Mouse (Mus musculus): ENCODE results near the gene Wwox. TPM values are rescaled to one million over a fixed set of nuclear protein-coding genes. Genes with fewer than 3 reads are reported as not detected.
A peak's percentile ranks its signal among the peaks of the same experiment; 100 is the strongest.

Wwox gene
- polyA plus RNA-seq, 1 experiment from 2014 or later = 16.3 TPM

DNA sequence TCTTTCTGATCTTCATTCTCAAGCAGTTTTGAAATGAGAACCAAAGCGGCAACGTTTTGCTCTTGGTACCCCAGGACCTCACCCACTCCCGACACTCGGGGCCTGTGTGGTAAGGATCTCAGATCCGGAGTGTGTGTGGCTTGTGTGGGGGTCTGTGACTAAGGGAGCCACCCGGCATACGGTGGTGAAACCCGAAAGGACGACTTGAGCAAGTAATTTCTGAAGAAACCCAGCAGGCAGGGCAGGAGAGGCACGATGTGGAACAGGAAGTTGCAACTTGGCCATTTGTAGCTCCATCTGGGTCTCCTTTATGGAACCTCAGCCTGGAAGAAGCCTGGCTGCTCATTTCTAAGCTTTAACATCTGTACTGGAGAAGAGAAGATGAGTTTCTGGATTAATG is 697.4 kb downstream of the Wwox start:
- H3K4me1 ChIP-seq (replicated peaks; ENCODE audit: insufficient read depth, low read length) = no peaks in the 10 kb centered on the region
- 89% methylated on average over 10 of the region's 10 CpGs for WGBS

DNA sequence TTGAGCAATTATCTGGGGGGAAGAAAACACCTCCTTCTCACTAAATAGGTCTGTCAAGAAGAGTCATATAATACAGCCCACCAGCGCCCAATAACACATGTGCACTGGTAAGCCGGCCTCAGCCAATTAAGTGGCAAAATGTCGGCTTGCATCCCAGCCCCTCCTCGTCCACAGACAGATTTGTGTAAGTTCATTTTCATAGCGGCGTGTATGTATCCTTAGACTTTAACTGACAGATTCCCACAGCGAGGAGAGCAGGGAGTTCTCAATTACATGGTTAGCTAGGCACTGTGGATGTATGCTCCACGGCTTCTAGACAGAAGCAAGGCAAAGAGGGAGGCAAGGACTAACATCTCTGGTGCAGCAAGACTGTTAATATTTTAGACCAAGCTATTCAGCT is 702.2 kb downstream of the Wwox start:
- TF ChIP-seq CTCF (IDR thresholded peaks at IDR 0.05; ENCODE audit: low read depth) = no peak
- Histone ChIP-seq H3K9me3 (replicated peaks; ENCODE audit: low read length) (no peaks in the 10 kb centered on the region; the same call in 1 of the 2 replicates), H3K27ac (no peak overlapping the region), H3K4me1 (replicated peaks; ENCODE audit: insufficient read depth, low read length) (0 out of 2 replicates have a peak, but pooled peaks cover 4% of the 10 kb centered on the region), H3K36me3 (ENCODE audit: insufficient read depth, low read length) (no peaks in the 10 kb centered on the region), H3K4me3 (replicated peaks; ENCODE audit: low read depth, low read length) (no peak overlapping the region), H3K27me3 (ENCODE audit: insufficient read depth, low read length) (no peaks in the 10 kb centered on the region), H3K4me2 (ENCODE audit: low read length) (no peak overlapping the region), H3K9ac (ENCODE audit: low read depth, low read length) (no peak overlapping the region)
- 46% methylated on average over 8 of the region's 8 CpGs for WGBS
- ATAC-seq (replicated peaks; ENCODE audit: low FRiP score, low read depth) (no peak), DNase-seq (ENCODE audit: low spot score) (peak; percentile 44)

More for the DNA sequence above, 697.4 kb downstream of the Wwox start:
- no peak overlapping the region for H3K9ac ChIP-seq (ENCODE audit: low read depth, low read length)
- H3K36me3 ChIP-seq (ENCODE audit: insufficient read depth, low read length) = no peaks in the 10 kb centered on the region
- no peaks in the 10 kb centered on the region for H3K27me3 ChIP-seq (ENCODE audit: insufficient read depth, low read length)
- no peak for TF ChIP-seq CTCF (IDR thresholded peaks at IDR 0.05; ENCODE audit: low read depth)
- H3K27ac ChIP-seq = no peak overlapping the region
- no peak overlapping the region for H3K4me2 ChIP-seq (ENCODE audit: low read length)
- no peak overlapping the region for H3K4me3 ChIP-seq (replicated peaks; ENCODE audit: low read depth, low read length)
- ATAC-seq (replicated peaks; ENCODE audit: low FRiP score, low read depth) = no peak
- no peak for DNase-seq (ENCODE audit: low spot score)
- H3K9me3 ChIP-seq (replicated peaks; ENCODE audit: low read length) = no peaks in the 10 kb centered on the region; the same call in 1 of the 2 replicates

GRCm38 (mm10) chr8:115143530-115144320 is 704.3 kb downstream of the Wwox start:
- Histone ChIP-seq H3K4me1 (replicated peaks; ENCODE audit: insufficient read depth, low read length) (0 out of 2 replicates have a peak, but pooled peaks cover 4% of the 10 kb centered on the region), H3K4me2 (ENCODE audit: low read length) (no peak overlapping the region), H3K27ac (no peak overlapping the region), H3K27me3 (ENCODE audit: insufficient read depth, low read length) (no peaks in the 10 kb centered on the region), H3K36me3 (ENCODE audit: insufficient read depth, low read length) (no peaks in the 10 kb centered on the region), H3K4me3 (replicated peaks; ENCODE audit: low read depth, low read length) (no peak overlapping the region), H3K9me3 (replicated peaks; ENCODE audit: low read length) (no peaks in the 10 kb centered on the region), H3K9ac (ENCODE audit: low read depth, low read length) (no peak overlapping the region)
- TF ChIP-seq CTCF (IDR thresholded peaks at IDR 0.05; ENCODE audit: low read depth) = no peak
- peak; percentile 69 for ATAC-seq (replicated peaks; ENCODE audit: low FRiP score, low read depth)
- whole genome bisulfite sequencing = 27% methylated on average over 9 of the region's 9 CpGs
- DNase-seq (ENCODE audit: low spot score) = peak; percentile 71

DNA sequence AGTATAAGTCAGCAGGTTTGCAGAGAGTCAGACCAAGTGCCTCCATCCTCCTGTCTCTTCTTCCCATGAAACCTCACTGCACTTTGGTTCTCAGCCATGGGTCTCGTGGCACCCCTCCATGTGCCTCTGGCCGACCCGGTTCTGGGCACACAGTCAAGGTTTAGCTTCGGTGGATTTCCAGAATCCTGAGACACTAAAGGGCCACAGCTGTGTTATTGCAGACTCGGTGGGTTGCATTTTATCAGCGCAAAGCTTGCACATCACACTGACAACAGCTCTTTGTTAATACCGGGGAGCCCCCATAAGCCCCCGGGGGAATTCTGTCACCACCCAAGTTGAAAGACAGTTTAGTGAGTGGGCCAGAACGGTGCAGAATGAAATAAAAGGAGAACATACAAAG is 707.6 kb downstream of the Wwox start:
- Histone ChIP-seq H3K4me1 (replicated peaks; ENCODE audit: insufficient read depth, low read length) (0 out of 2 replicates have a peak, but pooled peaks cover 4% of the 10 kb centered on the region), H3K9me3 (replicated peaks; ENCODE audit: low read length) (no peaks in the 10 kb centered on the region), H3K4me3 (replicated peaks; ENCODE audit: low read depth, low read length) (no peak overlapping the region), H3K27ac (no peak overlapping the region), H3K27me3 (ENCODE audit: insufficient read depth, low read length) (no peaks in the 10 kb centered on the region), H3K4me2 (ENCODE audit: low read length) (no peak overlapping the region), H3K36me3 (ENCODE audit: insufficient read depth, low read length) (no peaks in the 10 kb centered on the region), H3K9ac (ENCODE audit: low read depth, low read length) (no peak overlapping the region)
- 72% methylated on average over 9 of the region's 9 CpGs for WGBS
- no peak for DNase-seq (ENCODE audit: low spot score)
- ATAC-seq (replicated peaks; ENCODE audit: low FRiP score, low read depth) = no peak
- no peak for TF ChIP-seq CTCF (IDR thresholded peaks at IDR 0.05; ENCODE audit: low read depth)

- Histone ChIP-seq H3K9ac (ENCODE audit: low read depth, low read length) (no peak overlapping the region), H3K4me1 (replicated peaks; ENCODE audit: insufficient read depth, low read length) (0 out of 2 replicates have a peak, but pooled peaks cover 2% of the 10 kb centered on the region), H3K36me3 (ENCODE audit: insufficient read depth, low read length) (no peaks in the 10 kb centered on the region), H3K4me2 (ENCODE audit: low read length) (no peak overlapping the region), H3K27me3 (ENCODE audit: insufficient read depth, low read length) (no peaks in the 10 kb centered on the region), H3K27ac (no peak overlapping the region), H3K4me3 (replicated peaks; ENCODE audit: low read depth, low read length) (no peak overlapping the region), H3K9me3 (replicated peaks; ENCODE audit: low read length) (no peaks in the 10 kb centered on the region)
- 51% methylated on average over 24 of the region's 24 CpGs for WGBS
- no peak for TF ChIP-seq CTCF (IDR thresholded peaks at IDR 0.05; ENCODE audit: low read depth)
- no peak for DNase-seq (ENCODE audit: low spot score)
- ATAC-seq (replicated peaks; ENCODE audit: low FRiP score, low read depth) = no peak
Observed at GRCm38 (mm10) chr8:115150446-115151109, 711.1 kb downstream of the Wwox start.

DNA sequence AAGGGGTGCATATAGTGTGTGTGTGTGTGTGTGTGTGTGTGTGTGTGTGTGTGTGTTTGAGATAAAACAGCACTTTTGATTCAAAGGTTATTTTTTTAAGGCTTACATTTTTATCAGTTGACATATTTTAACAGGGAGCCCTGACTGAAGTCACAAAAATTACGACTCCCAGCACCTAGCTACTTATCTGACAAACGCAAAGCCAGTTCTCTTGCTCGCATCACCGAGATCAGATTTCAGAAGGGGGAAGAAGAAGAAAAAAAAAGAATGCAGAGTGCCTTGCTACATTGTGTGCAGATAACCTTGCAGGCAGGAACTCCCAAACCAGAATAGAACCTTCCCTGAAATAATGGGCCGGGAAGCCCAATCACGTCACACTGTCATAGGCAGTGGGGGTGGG is 712.0 kb downstream of the Wwox start:
- Histone ChIP-seq H3K4me1 (replicated peaks; ENCODE audit: insufficient read depth, low read length) (0 out of 2 replicates have a peak, but pooled peaks cover 2% of the 10 kb centered on the region), H3K9me3 (replicated peaks; ENCODE audit: low read length) (no peaks in the 10 kb centered on the region), H3K27me3 (ENCODE audit: insufficient read depth, low read length) (no peaks in the 10 kb centered on the region), H3K4me2 (ENCODE audit: low read length) (no peak overlapping the region), H3K9ac (ENCODE audit: low read depth, low read length) (no peak overlapping the region), H3K36me3 (ENCODE audit: insufficient read depth, low read length) (no peaks in the 10 kb centered on the region), H3K4me3 (replicated peaks; ENCODE audit: low read depth, low read length) (no peak overlapping the region), H3K27ac (no peak overlapping the region)
- ATAC-seq (replicated peaks; ENCODE audit: low FRiP score, low read depth) (no peak), DNase-seq (ENCODE audit: low spot score) (peak; percentile 25)
- 17% methylated on average over 6 of the region's 6 CpGs for WGBS
- no peak for TF ChIP-seq CTCF (IDR thresholded peaks at IDR 0.05; ENCODE audit: low read depth)

Measured in kidney, postnatal 0 days (tissue).